Mouse (Mus musculus) limb, embryonic 12.5 days (tissue): Measurements from ENCODE around the gene Nf1. TPM values are rescaled to one million over a fixed set of nuclear protein-coding genes. Genes with fewer than 3 reads are reported as not detected.

Experiments
- ATAC-seq: fragments of 200-750 bp; cut with Nextera tagmentation; 2 replicates; pipeline ENCODE4 v1.8.0; 2017; ENCODE audit warnings: low read depth, moderate TSS enrichment; ENCODE audit not compliant: insufficient number of reproducible peaks, insufficient read depth, low FRiP score, low TSS enrichment
- H3K27ac ChIP-seq: fragments of 300-500 bp; sonication (generic); 2 replicates; pipeline ENCODE4 v1.5.1; 2016; ENCODE audit warnings: mild to moderate bottlenecking, moderate library complexity
- H3K27me3 ChIP-seq: fragments of 300-500 bp; sonication (generic); 2 replicates; pipeline ENCODE4 v1.6.1; 2016; ENCODE audit warnings: mild to moderate bottlenecking, moderate library complexity
- H3K36me3 ChIP-seq: fragments of 300-500 bp; sonication (generic); 2 replicates; pipeline ENCODE4 v1.6.1; 2016; ENCODE audit warnings: mild to moderate bottlenecking, moderate library complexity
- H3K4me1 ChIP-seq: fragments of 300-500 bp; sonication (generic); replicated peaks from 2 replicates; pipeline ENCODE4 v1.6.1; 2016
- H3K4me2 ChIP-seq: fragments of 300-500 bp; sonication (generic); 2 replicates; pipeline ENCODE4 v1.6.1; 2016; ENCODE audit warnings: mild to moderate bottlenecking, moderate library complexity
- H3K4me3 ChIP-seq: fragments of 300-500 bp; sonication (generic); replicated peaks from 2 replicates; pipeline ENCODE4 v1.5.1; 2016; ENCODE audit warnings: mild to moderate bottlenecking
- H3K9ac ChIP-seq: fragments of 300-500 bp; sonication (generic); replicated peaks from 2 replicates; pipeline ENCODE4 v1.6.1; 2016; ENCODE audit warnings: mild to moderate bottlenecking, moderate library complexity
- H3K9me3 ChIP-seq: fragments of 300-500 bp; sonication (generic); 2 replicates; pipeline ENCODE4 v1.6.1; 2016; ENCODE audit warnings: mild to moderate bottlenecking, moderate library complexity
- WGBS: fragments of 180-500 bp; shearing (Covaris S2); methylation state at CpG from one replicate; pipeline ENCODE4 v1.1.7; 2016; 5-methylcytosine and 5-hydroxymethylcytosine counted together
- polyA plus RNA-seq: library from polyadenylated mRNA; unstranded; fragments of >200 nt; fragmentation: Nextera tagmentation; extraction: Ambion mirVana; gene quantifications from 2 replicates; pipeline ENCODE4 v1.2.1, GENCODE M21; 2016

The Nf1 gene
- polyA plus RNA-seq, 1 experiment from 2014 or later: 9.3 TPM

DNA sequence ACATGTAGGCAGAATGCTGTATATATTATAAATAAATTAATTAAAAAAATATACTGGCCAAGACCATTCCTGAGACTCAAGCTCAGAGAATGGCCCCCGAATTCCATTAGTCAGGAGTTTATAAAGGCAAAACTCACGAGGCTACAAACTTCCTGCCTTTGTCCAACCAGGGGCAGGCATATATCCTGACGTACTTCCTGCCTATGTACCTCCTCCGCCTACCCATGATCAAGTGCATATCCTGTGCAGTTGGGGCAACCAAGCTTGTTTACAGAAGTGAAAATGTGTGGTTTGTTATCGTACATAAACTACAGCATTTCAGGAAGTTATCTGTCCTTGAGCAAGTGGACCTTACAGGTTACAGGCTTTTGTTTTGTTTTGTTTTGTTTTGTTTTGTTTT lies 283.5 kb downstream of the Nf1 start:
- Histone ChIP-seq H3K27ac (no peak overlapping the region), H3K36me3 (no peaks in the 10 kb centered on the region), H3K4me3 (no peak overlapping the region), H3K4me1 (peaks cover 5% of the 10 kb centered on the region; the same call in 1 of the 2 replicates), H3K9ac (no peak overlapping the region), H3K4me2 (no peak overlapping the region), H3K9me3 (no peaks in the 10 kb centered on the region), H3K27me3 (no peaks in the 10 kb centered on the region)
- no peak for ATAC-seq
- WGBS: 83% methylated on average over 5 of the region's 5 CpGs

DNA sequence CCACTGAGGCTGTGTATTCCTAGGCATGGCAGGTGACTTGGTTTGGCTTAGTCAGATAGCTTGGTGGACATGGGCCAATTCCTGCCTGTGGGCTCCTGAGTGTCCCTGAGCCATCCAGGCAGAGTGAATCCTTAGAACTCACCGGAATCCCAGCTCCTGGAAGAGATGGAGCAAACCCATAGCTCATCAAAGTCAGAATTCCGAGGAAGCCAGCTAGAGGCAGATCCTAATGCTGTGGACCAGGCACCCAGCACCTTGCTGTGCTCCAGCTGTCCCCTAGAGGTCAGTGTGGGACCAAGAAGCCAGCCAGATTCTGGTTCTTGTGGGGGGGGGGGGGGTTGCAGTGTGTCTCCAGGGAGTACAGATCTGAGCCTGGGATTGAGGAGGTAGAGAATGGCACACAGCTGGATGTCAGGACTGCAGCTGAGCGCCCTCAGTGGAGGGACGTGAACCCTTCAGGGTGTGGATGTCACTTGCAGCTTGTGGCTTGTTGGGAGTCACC lies 285.4 kb downstream of the Nf1 start:
- 17% methylated on average over 4 of the region's 4 CpGs for WGBS
- Histone ChIP-seq H3K9me3 (no peaks in the 10 kb centered on the region), H3K27me3 (no peaks in the 10 kb centered on the region), H3K36me3 (no peaks in the 10 kb centered on the region), H3K27ac (no peak overlapping the region), H3K4me1 (peaks cover 8% of the 10 kb centered on the region; the same call in 1 of the 2 replicates), H3K4me3 (no peak overlapping the region), H3K4me2 (no peak overlapping the region), H3K9ac (no peak overlapping the region)
- 0 out of 2 replicates have a peak, but pooled peaks have one; percentile 52 for ATAC-seq

DNA sequence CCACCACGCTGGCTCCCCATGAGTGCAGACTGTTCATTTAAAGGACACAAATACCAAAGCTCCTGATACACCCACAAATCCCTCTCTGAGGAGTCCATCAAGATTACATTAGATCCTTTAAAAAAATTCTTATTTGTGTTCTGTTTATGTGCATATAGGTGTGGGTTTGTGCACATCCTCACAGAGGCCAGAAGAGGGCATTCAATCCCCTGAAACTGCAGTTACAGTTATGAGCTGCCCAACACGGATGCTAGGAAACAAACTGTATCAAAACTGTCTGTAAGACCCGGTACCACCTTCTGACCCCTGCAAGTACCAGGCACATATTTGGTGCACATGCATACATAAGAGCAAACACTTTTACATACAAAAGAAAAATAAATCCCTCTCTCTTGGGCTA lies 289.2 kb downstream of the Nf1 start:
- Histone ChIP-seq H3K4me2 (no peak overlapping the region), H3K9ac (no peak overlapping the region), H3K27me3 (no peaks in the 10 kb centered on the region), H3K27ac (no peak overlapping the region), H3K36me3 (no peaks in the 10 kb centered on the region), H3K4me3 (no peak overlapping the region), H3K9me3 (no peaks in the 10 kb centered on the region), H3K4me1 (peaks cover 17% of the 10 kb centered on the region)
- no peak for ATAC-seq
- 72% methylated on average over 3 of the region's 3 CpGs for WGBS

DNA sequence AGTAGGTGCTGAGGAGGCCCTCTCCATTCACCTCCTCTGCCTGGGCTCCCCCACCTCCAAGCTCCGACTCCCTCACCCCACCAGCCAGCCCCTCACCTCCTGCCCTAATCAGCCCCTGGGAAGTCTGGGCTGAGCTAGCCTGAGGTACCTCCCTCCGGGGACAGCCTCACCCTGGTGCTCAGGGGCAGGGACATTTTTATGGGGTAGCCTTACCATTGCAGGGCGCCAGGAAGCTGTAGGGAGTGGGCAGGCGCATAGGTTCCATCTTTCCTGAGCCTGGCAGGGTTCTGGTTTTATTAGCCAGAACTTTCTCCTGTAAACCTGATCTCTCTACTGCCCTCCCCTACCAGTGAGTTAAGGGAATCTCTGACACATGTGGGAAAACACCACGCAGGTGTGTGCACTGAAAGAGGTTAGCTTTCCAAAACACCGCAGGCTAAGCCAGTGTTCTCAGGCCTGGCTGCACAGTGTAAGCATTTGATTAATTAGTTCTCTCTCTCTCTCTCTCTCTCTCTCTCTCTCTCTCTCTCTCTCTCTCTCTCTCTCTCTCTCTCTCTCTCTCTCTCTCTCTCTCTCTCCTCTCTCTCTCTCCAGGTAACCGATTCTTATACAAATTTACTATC lies 290.4 kb downstream of the Nf1 start:
- H3K4me1 ChIP-seq: peaks cover 17% of the 10 kb centered on the region
- ATAC-seq: no peak
- 56% methylated on average over 7 of the region's 7 CpGs for WGBS
- H3K9me3 ChIP-seq: no peaks in the 10 kb centered on the region
- H3K36me3 ChIP-seq: no peaks in the 10 kb centered on the region
- no peaks in the 10 kb centered on the region for H3K27me3 ChIP-seq
- H3K9ac ChIP-seq: no peak overlapping the region
- H3K4me2 ChIP-seq: no peak overlapping the region
- H3K27ac ChIP-seq: peak overlapping the region; percentile 80
- no peak overlapping the region for H3K4me3 ChIP-seq

DNA sequence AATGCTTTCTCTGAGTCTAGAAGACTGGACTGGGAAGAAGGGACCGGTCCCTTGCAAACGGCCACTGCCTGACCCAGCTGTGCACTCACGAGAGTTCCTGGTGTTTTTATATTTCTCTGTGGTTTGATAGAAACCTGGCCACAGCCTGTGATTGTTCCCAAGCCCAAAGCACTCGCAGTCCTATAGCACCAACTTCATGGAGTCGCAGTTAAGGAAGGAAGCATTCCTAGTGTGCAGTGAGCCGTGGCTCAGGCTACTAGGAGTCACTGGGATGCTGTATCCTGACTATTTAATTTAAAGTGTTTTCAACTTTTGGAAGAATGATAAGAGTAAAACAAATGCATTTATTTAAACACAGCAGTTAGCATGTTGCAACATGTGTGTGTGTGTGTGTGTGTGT lies 291.0 kb downstream of the Nf1 start:
- H3K4me3 ChIP-seq: no peak overlapping the region
- peak overlapping the region; percentile 80 for H3K27ac ChIP-seq
- no peak overlapping the region for H3K9ac ChIP-seq
- H3K36me3 ChIP-seq: no peaks in the 10 kb centered on the region
- no peaks in the 10 kb centered on the region for H3K27me3 ChIP-seq
- no peaks in the 10 kb centered on the region for H3K9me3 ChIP-seq
- WGBS: 58% methylated on average over 6 of the region's 6 CpGs
- ATAC-seq: no peak
- H3K4me2 ChIP-seq: no peak overlapping the region
- H3K4me1 ChIP-seq: peaks cover 12% of the 10 kb centered on the region

Other genes with a start within 250 kb of the Nf1 start
- 2.7 and 4.3 TPM in 2 replicates for gene Ksr1, start 193.3 kb upstream of the Nf1 start, polyA plus RNA-seq
- gene Wsb1, start 85.0 kb upstream of the Nf1 start, polyA plus RNA-seq: 446 and 475 TPM in 2 replicates
- gene Gm9964, start 42.8 kb upstream of the Nf1 start, polyA plus RNA-seq: not detected in 2 replicates
- 0.22 and 0.41 TPM in 2 replicates for gene Omg, start 164.4 kb downstream of the Nf1 start, polyA plus RNA-seq
- 0.40 and 0.61 TPM in 2 replicates for gene Evi2b, start 184.1 kb downstream of the Nf1 start, polyA plus RNA-seq
- 0.95 and 1.2 TPM in 2 replicates for gene Evi2, start 190.9 kb downstream of the Nf1 start, polyA plus RNA-seq
- 2.6 and 2.9 TPM in 2 replicates for gene Evi2a, start 190.9 kb downstream of the Nf1 start, polyA plus RNA-seq